Mouse (Mus musculus): ENCODE results near the gene Wfdc5. TPM values are rescaled to one million over a fixed set of nuclear protein-coding genes. Genes with fewer than 3 reads are reported as not detected.

Gene Wfdc5
- polyA plus RNA-seq, 1 experiment from 2014 or later = 63.2 TPM

GRCm38 (mm10) chr2:164156158-164156557 is 26.4 kb downstream of the Wfdc5 start:
- DNase-seq (ENCODE audit: low spot score) (no peak), ATAC-seq (ENCODE audit: low FRiP score, low TSS enrichment) (no peak)
- no peaks in the 10 kb centered on the region for H3K9me3 ChIP-seq (ENCODE audit: control insufficient read depth, low read length)
- H3K4me1 ChIP-seq (replicated peaks; ENCODE audit: control insufficient read depth, insufficient read depth) = no peaks in the 10 kb centered on the region
- no peaks in the 10 kb centered on the region for H3K27me3 ChIP-seq (ENCODE audit: control insufficient read depth, insufficient read depth, low read length)
- no peak overlapping the region for H3K9ac ChIP-seq (ENCODE audit: low read length)
- 88% methylated on average over 7 of the region's 7 CpGs for WGBS
- H3K4me2 ChIP-seq (replicated peaks; ENCODE audit: low read depth) = no peak overlapping the region
- H3K4me3 ChIP-seq (ENCODE audit: low read depth, low read length) = no peak overlapping the region
- H3K27ac ChIP-seq (replicated peaks) = no peak overlapping the region
- TF ChIP-seq CTCF (IDR thresholded peaks at IDR 0.05; ENCODE audit: low read depth) = no peak
- TF ChIP-seq EP300 (optimal IDR thresholded peaks at IDR 0.05) = no peak
- H3K36me3 ChIP-seq (ENCODE audit: control insufficient read depth, insufficient read depth, low read length) = peaks cover 5% of the 10 kb centered on the region; the same call in 1 of the 2 replicates

GRCm38 (mm10) chr2:164154007-164154406 is 28.5 kb downstream of the Wfdc5 start:
- 91% methylated on average over 10 of the region's 10 CpGs for WGBS
- no peak for TF ChIP-seq CTCF (IDR thresholded peaks at IDR 0.05; ENCODE audit: low read depth)
- TF ChIP-seq EP300 (optimal IDR thresholded peaks at IDR 0.05) = no peak
- DNase-seq (ENCODE audit: low spot score) = no peak

GRCm38 (mm10) chr2:164152341-164152740 is 30.2 kb downstream of the Wfdc5 start:
- no peaks in the 10 kb centered on the region for H3K4me1 ChIP-seq (replicated peaks; ENCODE audit: control insufficient read depth, insufficient read depth)
- H3K9me3 ChIP-seq (ENCODE audit: control insufficient read depth, low read length) = no peaks in the 10 kb centered on the region
- ATAC-seq (ENCODE audit: low FRiP score, low TSS enrichment) (no peak), DNase-seq (ENCODE audit: low spot score) (no peak)
- no peaks in the 10 kb centered on the region for H3K27me3 ChIP-seq (ENCODE audit: control insufficient read depth, insufficient read depth, low read length)
- WGBS = 89% methylated on average over 11 of the region's 11 CpGs
- H3K27ac ChIP-seq (replicated peaks) = no peak overlapping the region
- no peak for TF ChIP-seq CTCF (IDR thresholded peaks at IDR 0.05; ENCODE audit: low read depth)
- TF ChIP-seq EP300 (optimal IDR thresholded peaks at IDR 0.05) = no peak
- no peak overlapping the region for H3K4me3 ChIP-seq (ENCODE audit: low read depth, low read length)
- H3K36me3 ChIP-seq (ENCODE audit: control insufficient read depth, insufficient read depth, low read length) = peaks cover 5% of the 10 kb centered on the region; the same call in 1 of the 2 replicates
- H3K4me2 ChIP-seq (replicated peaks; ENCODE audit: low read depth) = no peak overlapping the region
- no peak overlapping the region for H3K9ac ChIP-seq (ENCODE audit: low read length)

More at GRCm38 (mm10) chr2:164154007-164154406, 28.5 kb downstream of the Wfdc5 start:
- Histone ChIP-seq H3K4me2 (replicated peaks; ENCODE audit: low read depth) (no peak overlapping the region), H3K27ac (replicated peaks) (no peak overlapping the region), H3K9ac (ENCODE audit: low read length) (no peak overlapping the region), H3K4me3 (ENCODE audit: low read depth, low read length) (no peak overlapping the region), H3K36me3 (ENCODE audit: control insufficient read depth, insufficient read depth, low read length) (peaks cover 5% of the 10 kb centered on the region; the same call in 1 of the 2 replicates), H3K4me1 (replicated peaks; ENCODE audit: control insufficient read depth, insufficient read depth) (no peaks in the 10 kb centered on the region), H3K27me3 (ENCODE audit: control insufficient read depth, insufficient read depth, low read length) (no peaks in the 10 kb centered on the region), H3K9me3 (ENCODE audit: control insufficient read depth, low read length) (no peaks in the 10 kb centered on the region)
- no peak for ATAC-seq (ENCODE audit: low FRiP score, low TSS enrichment)

GRCm38 (mm10) chr2:164150086-164150760 is 32.3 kb downstream of the Wfdc5 start:
- Histone ChIP-seq H3K9ac (ENCODE audit: low read length) (no peak overlapping the region), H3K4me2 (replicated peaks; ENCODE audit: low read depth) (no peak overlapping the region), H3K4me3 (ENCODE audit: low read depth, low read length) (no peak overlapping the region), H3K4me1 (replicated peaks; ENCODE audit: control insufficient read depth, insufficient read depth) (no peaks in the 10 kb centered on the region), H3K9me3 (ENCODE audit: control insufficient read depth, low read length) (no peaks in the 10 kb centered on the region), H3K27me3 (ENCODE audit: control insufficient read depth, insufficient read depth, low read length) (no peaks in the 10 kb centered on the region), H3K27ac (replicated peaks) (no peak overlapping the region), H3K36me3 (ENCODE audit: control insufficient read depth, insufficient read depth, low read length) (peaks cover 5% of the 10 kb centered on the region; the same call in 1 of the 2 replicates)
- DNase-seq (ENCODE audit: low spot score) (no peak), ATAC-seq (ENCODE audit: low FRiP score, low TSS enrichment) (no peak)
- 45% methylated on average over 14 of the region's 14 CpGs for WGBS
- TF ChIP-seq EP300 (optimal IDR thresholded peaks at IDR 0.05) = no peak
- no peak for TF ChIP-seq CTCF (IDR thresholded peaks at IDR 0.05; ENCODE audit: low read depth)

- Histone ChIP-seq H3K9ac (ENCODE audit: low read length) (no peak overlapping the region), H3K27me3 (ENCODE audit: control insufficient read depth, insufficient read depth, low read length) (no peaks in the 10 kb centered on the region), H3K27ac (replicated peaks) (no peak overlapping the region), H3K4me2 (replicated peaks; ENCODE audit: low read depth) (no peak overlapping the region), H3K4me3 (ENCODE audit: low read depth, low read length) (no peak overlapping the region), H3K9me3 (ENCODE audit: control insufficient read depth, low read length) (no peaks in the 10 kb centered on the region), H3K4me1 (replicated peaks; ENCODE audit: control insufficient read depth, insufficient read depth) (no peaks in the 10 kb centered on the region), H3K36me3 (ENCODE audit: control insufficient read depth, insufficient read depth, low read length) (no peaks in the 10 kb centered on the region; the same call in 1 of the 2 replicates)
- DNase-seq (ENCODE audit: low spot score) (no peak), ATAC-seq (ENCODE audit: low FRiP score, low TSS enrichment) (no peak)
- TF ChIP-seq EP300 (optimal IDR thresholded peaks at IDR 0.05) (no peak), CTCF (IDR thresholded peaks at IDR 0.05; ENCODE audit: low read depth) (no peak)
- 91% methylated on average over 12 of the region's 12 CpGs for WGBS
Observed at GRCm38 (mm10) chr2:164146556-164146955, 36.0 kb downstream of the Wfdc5 start.

- no peak for ATAC-seq (ENCODE audit: low FRiP score, low TSS enrichment)
- H3K4me1 ChIP-seq (replicated peaks; ENCODE audit: control insufficient read depth, insufficient read depth) = no peaks in the 10 kb centered on the region
Observed at GRCm38 (mm10) chr2:164144541-164144940, 38.0 kb downstream of the Wfdc5 start.

More at GRCm38 (mm10) chr2:164144541-164144940, 38.0 kb downstream of the Wfdc5 start:
- DNase-seq (ENCODE audit: low spot score) = no peak
- H3K36me3 ChIP-seq (ENCODE audit: control insufficient read depth, insufficient read depth, low read length) = no peaks in the 10 kb centered on the region; the same call in 1 of the 2 replicates
- no peak overlapping the region for H3K4me3 ChIP-seq (ENCODE audit: low read depth, low read length)
- H3K9ac ChIP-seq (ENCODE audit: low read length) = no peak overlapping the region
- TF ChIP-seq EP300 (optimal IDR thresholded peaks at IDR 0.05) (no peak), CTCF (IDR thresholded peaks at IDR 0.05; ENCODE audit: low read depth) (no peak)
- no peak overlapping the region for H3K27ac ChIP-seq (replicated peaks)
- 75% methylated on average over 10 of the region's 10 CpGs for WGBS
- no peaks in the 10 kb centered on the region for H3K27me3 ChIP-seq (ENCODE audit: control insufficient read depth, insufficient read depth, low read length)
- H3K4me2 ChIP-seq (replicated peaks; ENCODE audit: low read depth) = no peak overlapping the region
- no peaks in the 10 kb centered on the region for H3K9me3 ChIP-seq (ENCODE audit: control insufficient read depth, low read length)

Data from stomach, postnatal 0 days (tissue).